Mouse (Mus musculus) thymus, postnatal 4 days (tissue): ENCODE results near the gene Hoxc12.

Experiments
- DNase-seq: peaks from one replicate; pipeline ENCODE4 v3.0.0; 2021

Hoxc12 gene

DNA sequence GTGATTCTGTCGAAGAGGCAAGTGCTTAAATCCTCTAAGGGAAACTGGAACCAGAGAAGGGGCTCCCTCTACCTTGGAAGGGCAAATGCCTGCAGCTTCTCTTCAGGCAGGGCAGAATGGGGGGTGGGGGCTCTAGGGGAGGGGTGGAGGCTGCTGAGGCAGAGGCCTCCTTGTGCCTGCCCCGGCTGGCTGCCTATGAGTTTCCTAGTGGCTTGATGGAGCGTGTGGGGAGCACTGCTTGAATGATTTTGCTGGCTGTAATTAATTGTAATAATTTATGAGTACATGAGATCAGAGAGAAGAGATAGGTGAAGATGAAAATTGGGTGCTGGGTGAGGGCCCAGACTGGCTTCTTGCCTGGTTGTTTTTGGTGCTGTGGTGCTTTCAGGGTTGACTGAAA, 48.4 kb downstream of the Hoxc12 start:
- no peak for DNase-seq

GRCm38 (mm10) chr15:102987124-102987833, 50.7 kb downstream of the Hoxc12 start:
- DNase-seq: peak; percentile 93

DNA sequence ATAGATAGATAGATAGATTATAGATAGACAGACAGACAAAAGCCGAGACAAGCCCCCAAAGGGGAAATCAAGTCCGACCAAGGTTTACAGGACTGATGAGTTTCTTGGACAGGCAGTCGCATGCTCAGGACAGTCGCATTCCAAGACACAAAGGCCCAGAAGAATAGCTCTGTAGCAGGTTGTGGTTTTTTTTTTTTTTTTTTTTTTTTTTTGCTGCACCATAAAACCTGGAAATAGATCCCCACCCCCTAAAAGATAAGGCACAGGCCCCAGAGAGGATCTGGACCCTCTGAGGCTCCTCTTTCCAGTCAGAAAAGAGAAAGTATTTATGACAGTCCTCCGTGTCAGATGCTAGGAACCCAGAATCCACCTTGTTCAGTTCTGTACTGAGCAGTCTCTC, 51.5 kb downstream of the Hoxc12 start:
- no peak for DNase-seq
